Mouse (Mus musculus) kidney, embryonic 15.5 days (tissue): ENCODE data around the gene B4galt7. TPM values are rescaled to one million over a fixed set of nuclear protein-coding genes. Genes with fewer than 3 reads are reported as not detected.
"Not testable (repeated sequence)": the region's sequence is repeated elsewhere in the genome, so short reads cannot be mapped to it uniquely, and the experiment has no call there.

ENCODE experiments used
- ATAC-seq: fragments of 200-750 bp; cut with Nextera tagmentation; replicated peaks from 2 replicates; pipeline ENCODE4 v1.8.0; 2017; ENCODE audit warnings: moderate TSS enrichment; ENCODE audit not compliant: low FRiP score
- H3K27ac ChIP-seq: fragments of 300-500 bp; sonication (generic); 2 replicates; pipeline ENCODE4 v1.5.1; 2015; ENCODE audit warnings: mild to moderate bottlenecking, inconsistent platforms
- H3K27me3 ChIP-seq: fragments of 300-500 bp; sonication (generic); 2 replicates; pipeline ENCODE4 v1.6.1; 2015; ENCODE audit warnings: inconsistent platforms
- H3K36me3 ChIP-seq: fragments of 300-500 bp; sonication (generic); 2 replicates; pipeline ENCODE4 v1.6.1; 2015; ENCODE audit warnings: inconsistent platforms
- H3K4me1 ChIP-seq: fragments of 300-500 bp; sonication (generic); 2 replicates; pipeline ENCODE4 v1.6.1; 2015; ENCODE audit warnings: inconsistent platforms
- H3K4me2 ChIP-seq: fragments of 300-500 bp; sonication (generic); 2 replicates; pipeline ENCODE4 v1.6.1; 2015; ENCODE audit warnings: moderate library complexity, mild to moderate bottlenecking, inconsistent platforms
- H3K4me3 ChIP-seq: fragments of 300-500 bp; sonication (generic); replicated peaks from 2 replicates; pipeline ENCODE4 v1.5.1; 2015; ENCODE audit warnings: mild to moderate bottlenecking, inconsistent platforms
- H3K9ac ChIP-seq: fragments of 300-500 bp; sonication (generic); 2 replicates; pipeline ENCODE4 v1.6.1; 2015; ENCODE audit warnings: mild to moderate bottlenecking, inconsistent platforms
- H3K9me3 ChIP-seq: fragments of 300-500 bp; sonication (generic); replicated peaks from 2 replicates; pipeline ENCODE4 v1.6.1; 2016; ENCODE audit warnings: inconsistent platforms
- WGBS: fragments of 180-500 bp; shearing (Covaris S2); methylation state at CpG from one replicate; pipeline ENCODE4 v1.1.7; 2015; ENCODE audit warnings: mixed read lengths; 5-methylcytosine and 5-hydroxymethylcytosine counted together
- polyA plus RNA-seq: library from polyadenylated mRNA; unstranded; fragments of >200 nt; fragmentation: Nextera tagmentation; extraction: Ambion mirVana; gene quantifications from 2 replicates; pipeline ENCODE4 v1.2.1, GENCODE M21; 2015

Gene B4galt7
- polyA plus RNA-seq, 1 experiment from 2014 or later = 28.9 TPM

DNA sequence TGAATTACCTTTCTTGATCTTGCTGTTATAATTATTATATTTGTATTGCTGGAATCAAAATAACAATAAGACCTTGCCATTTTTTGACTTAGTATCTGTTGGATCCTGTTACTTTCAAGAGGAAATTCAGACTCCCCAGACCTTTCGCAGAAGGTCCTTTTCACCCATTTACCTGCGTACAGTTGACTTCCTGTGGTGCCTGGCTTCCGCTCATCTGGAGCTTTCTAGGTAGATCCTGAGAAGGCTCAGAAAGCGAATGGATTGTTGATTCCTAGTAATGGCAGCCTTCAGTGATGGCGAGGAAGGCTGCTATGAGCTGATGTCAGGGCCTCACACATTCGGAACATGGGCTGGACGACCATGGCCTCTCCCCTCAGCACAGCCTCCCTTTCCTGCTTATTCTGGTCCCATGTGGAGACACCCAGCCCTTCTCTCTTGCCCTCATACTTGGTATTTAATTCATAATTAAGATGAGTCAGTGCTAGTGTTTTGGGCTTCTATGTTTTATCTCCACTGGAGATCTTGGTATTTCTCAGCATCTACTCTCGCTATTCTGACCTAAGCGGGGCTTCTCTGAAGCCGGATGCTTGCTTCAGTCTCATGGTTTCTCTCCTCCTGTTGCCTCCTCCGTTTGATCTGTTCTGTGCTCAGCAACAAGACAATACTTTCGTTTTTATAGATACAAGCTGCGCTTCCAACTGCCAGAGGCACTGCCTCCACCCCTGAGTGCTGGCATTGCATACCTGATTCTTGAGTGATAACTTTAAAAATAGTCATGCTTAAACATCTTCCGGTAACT lies 36.7 kb downstream of the B4galt7 start:
- Histone ChIP-seq H3K27ac (no peak overlapping the region), H3K4me1 (peaks cover 16% of the 10 kb centered on the region), H3K36me3 (peaks cover 57% of the 10 kb centered on the region), H3K4me3 (peak overlapping the region; percentile 76), H3K9ac (0 out of 2 replicates have a peak overlapping the region, but pooled peaks have one; percentile 6), H3K27me3 (no peaks in the 10 kb centered on the region), H3K9me3 (no peaks in the 10 kb centered on the region), H3K4me2 (peak overlapping the region; percentile 79)
- WGBS = 90% methylated on average over 14 of the region's 14 CpGs
- ATAC-seq = no peak

DNA sequence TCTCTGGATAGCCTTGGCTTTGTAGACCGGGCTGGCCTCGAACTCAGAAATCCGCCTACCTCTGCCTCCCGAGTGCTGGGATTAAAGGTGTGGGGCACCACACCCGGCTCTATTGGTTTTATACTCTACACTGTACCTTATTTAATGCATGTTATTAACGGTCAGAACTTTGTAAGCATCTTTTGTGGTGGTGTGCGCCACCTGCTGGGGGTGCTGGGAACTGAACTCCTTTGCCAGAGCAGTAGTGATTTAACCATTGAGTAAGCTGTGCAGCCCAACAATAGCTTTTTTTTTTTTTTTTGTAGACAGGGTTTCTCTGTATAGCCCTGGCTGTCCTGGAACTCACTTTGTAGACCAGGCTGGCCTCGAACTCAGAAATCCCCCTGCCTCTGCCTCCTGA lies 40.8 kb downstream of the B4galt7 start:
- ATAC-seq = not testable (repeated sequence)
- peaks cover 63% of the 10 kb centered on the region for H3K36me3 ChIP-seq

GRCm38 (mm10) chr13:55644525-55644924 lies 44.8 kb downstream of the B4galt7 start:
- Histone ChIP-seq H3K27me3 (no peaks in the 10 kb centered on the region), H3K36me3 (peaks cover 81% of the 10 kb centered on the region), H3K9me3 (no peaks in the 10 kb centered on the region), H3K4me3 (no peak overlapping the region), H3K4me2 (no peak overlapping the region), H3K27ac (no peak overlapping the region), H3K9ac (no peak overlapping the region), H3K4me1 (no peaks in the 10 kb centered on the region)
- WGBS = 83% methylated on average over 2 of the region's 2 CpGs
- ATAC-seq = no peak

More for the DNA sequence above, 40.8 kb downstream of the B4galt7 start:
- H3K4me3 ChIP-seq, H3K4me2 ChIP-seq, H3K9ac ChIP-seq, H3K9me3 ChIP-seq, H3K27me3 ChIP-seq, H3K27ac ChIP-seq: not testable (repeated sequence)
- peaks cover 14% of the 10 kb centered on the region for H3K4me1 ChIP-seq
- WGBS = 48% methylated on average over 8 of the region's 8 CpGs

GRCm38 (mm10) chr13:55650098-55650497 lies 50.4 kb downstream of the B4galt7 start:
- Histone ChIP-seq H3K4me3 (no peak overlapping the region), H3K36me3 (peaks cover 100% of the 10 kb centered on the region), H3K4me2 (no peak overlapping the region), H3K27ac (no peak overlapping the region), H3K27me3 (no peaks in the 10 kb centered on the region), H3K9ac (no peak overlapping the region), H3K9me3 (no peaks in the 10 kb centered on the region), H3K4me1 (no peaks in the 10 kb centered on the region)
- 90% methylated on average over 12 of the region's 12 CpGs for WGBS
- no peak for ATAC-seq

- Histone ChIP-seq H3K4me1 (no peaks in the 10 kb centered on the region), H3K36me3 (peaks cover 100% of the 10 kb centered on the region), H3K4me3 (no peak overlapping the region), H3K27ac (no peak overlapping the region), H3K9me3 (no peaks in the 10 kb centered on the region), H3K9ac (no peak overlapping the region), H3K4me2 (no peak overlapping the region), H3K27me3 (no peaks in the 10 kb centered on the region)
- WGBS = 92% methylated on average over 6 of the region's 6 CpGs
- ATAC-seq = no peak
Measured at GRCm38 (mm10) chr13:55650980-55651379, 51.3 kb downstream of the B4galt7 start.

Other genes with a start within 250 kb of the B4galt7 start
- gene Lman2, start 237.1 kb upstream of the B4galt7 start, polyA plus RNA-seq = 115 and 118 TPM in 2 replicates
- gene Rgs14, start 230.2 kb upstream of the B4galt7 start, polyA plus RNA-seq = 1.1 and 1.3 TPM in 2 replicates
- gene Slc34a1, start 201.7 kb upstream of the B4galt7 start, polyA plus RNA-seq = 163 and 180 TPM in 2 replicates
- not detected in 2 replicates for gene Pfn3, start 184.7 kb upstream of the B4galt7 start, polyA plus RNA-seq
- gene F12, start 173.1 kb upstream of the B4galt7 start, polyA plus RNA-seq = 0.59 and 2.1 TPM in 2 replicates
- gene Grk6, start 154.8 kb upstream of the B4galt7 start, polyA plus RNA-seq = 41.6 and 45.9 TPM in 2 replicates
- gene Prr7, start 135.6 kb upstream of the B4galt7 start, polyA plus RNA-seq = 0.70 and 0.75 TPM in 2 replicates
- gene Dbn1, start 111.8 kb upstream of the B4galt7 start, polyA plus RNA-seq = 168 and 193 TPM in 2 replicates
- gene Pdlim7, start 86.2 kb upstream of the B4galt7 start, polyA plus RNA-seq = 141 and 169 TPM in 2 replicates
- 2.9 and 3.0 TPM in 2 replicates for gene Dok3, start 70.6 kb upstream of the B4galt7 start, polyA plus RNA-seq
- 80.4 and 87.4 TPM in 2 replicates for gene Ddx41, start 63.2 kb upstream of the B4galt7 start, polyA plus RNA-seq
- gene Fam193b, start 28.8 kb upstream of the B4galt7 start, polyA plus RNA-seq = 35.1 and 43.2 TPM in 2 replicates
- gene Tmed9, start 26.2 kb upstream of the B4galt7 start, polyA plus RNA-seq = 160 and 246 TPM in 2 replicates
- 55.2 and 60.7 TPM in 2 replicates for gene Caml, start 23.1 kb downstream of the B4galt7 start, polyA plus RNA-seq
- 38.0 and 38.7 TPM in 2 replicates for gene Ddx46, start 35.1 kb downstream of the B4galt7 start, polyA plus RNA-seq
- gene B230219D22Rik, start 93.2 kb downstream of the B4galt7 start, polyA plus RNA-seq = 63.0 and 64.1 TPM in 2 replicates
- gene Txndc15, start 114.8 kb downstream of the B4galt7 start, polyA plus RNA-seq = 91.8 and 92.4 TPM in 2 replicates
- 54.9 and 57.6 TPM in 2 replicates for gene Pcbd2, start 127.5 kb downstream of the B4galt7 start, polyA plus RNA-seq
- gene Catsper3, start 184.7 kb downstream of the B4galt7 start, polyA plus RNA-seq = not detected in 2 replicates
- gene Pitx1, start 236.3 kb downstream of the B4galt7 start, polyA plus RNA-seq = 2.0 and 3.6 TPM in 2 replicates